Mouse (Mus musculus): ENCODE results near the gene Gm20604.

Gene Gm20604

GRCm38 (mm10) chr12:102758403-102758756 is at the start of gene Gm20604:
Gene Gm20604, minus strand, starts transcription at chr12:102758672.
- DNase-seq = no peak

- DNase-seq = no peak
Observed at GRCm38 (mm10) chr12:102799528-102799927, 41.1 kb upstream of the Gm20604 start.

- DNase-seq = no peak
Observed at GRCm38 (mm10) chr12:102787927-102788326, 29.5 kb upstream of the Gm20604 start.

- DNase-seq = no peak
Observed at GRCm38 (mm10) chr12:102785593-102785985, 27.1 kb upstream of the Gm20604 start.

- no peak for DNase-seq
Observed at GRCm38 (mm10) chr12:102784899-102785592, 26.6 kb upstream of the Gm20604 start.

GRCm38 (mm10) chr12:102782841-102783240 is 24.4 kb upstream of the Gm20604 start:
- no peak for DNase-seq

GRCm38 (mm10) chr12:102779452-102779851 is 21.0 kb upstream of the Gm20604 start:
- no peak for DNase-seq

GRCm38 (mm10) chr12:102778151-102778550 is 19.7 kb upstream of the Gm20604 start:
- peak; percentile 22 for DNase-seq

GRCm38 (mm10) chr12:102776035-102776434 is 17.6 kb upstream of the Gm20604 start:
- DNase-seq = no peak

- no peak for DNase-seq
Observed at GRCm38 (mm10) chr12:102772676-102773075, 14.2 kb upstream of the Gm20604 start.

GRCm38 (mm10) chr12:102771601-102772000 is 13.1 kb upstream of the Gm20604 start:
- DNase-seq = no peak

- DNase-seq = no peak
Observed at GRCm38 (mm10) chr12:102769000-102769399, 10.5 kb upstream of the Gm20604 start.

- no peak for DNase-seq
Observed at GRCm38 (mm10) chr12:102763696-102764095, 5.2 kb upstream of the Gm20604 start.

GRCm38 (mm10) chr12:102761668-102762067 is 3.2 kb upstream of the Gm20604 start:
- no peak for DNase-seq

GRCm38 (mm10) chr12:102758936-102759335 is 464 bp upstream of the Gm20604 start:
- DNase-seq = no peak

- peak; percentile 97 for DNase-seq
Observed at GRCm38 (mm10) chr12:102757689-102758402, 626 bp downstream of the Gm20604 start, which contains the start of the genes Gm28051, Gon7 and Ubr7. Gene Gm28051, minus strand, starts transcription at chr12:102757765. Gene Gon7, minus strand, starts transcription at chr12:102757803. Gene Ubr7, plus strand, starts transcription at chr12:102757967.

- no peak for DNase-seq
Observed at GRCm38 (mm10) chr12:102757055-102757688, 1.3 kb downstream of the Gm20604 start.

GRCm38 (mm10) chr12:102756304-102756703 is 2.2 kb downstream of the Gm20604 start:
- peak; percentile 51 for DNase-seq

GRCm38 (mm10) chr12:102748256-102748655 is 10.2 kb downstream of the Gm20604 start:
- DNase-seq = no peak

- DNase-seq = no peak
Observed at GRCm38 (mm10) chr12:102744839-102745238, 13.6 kb downstream of the Gm20604 start.

GRCm38 (mm10) chr12:102743589-102744574 is 14.6 kb downstream of the Gm20604 start, which contains the start of the genes Moap1 and Tmem251:
Gene Moap1, minus strand, starts transcription at chr12:102743661.
Gene Tmem251, plus strand, starts transcription at chr12:102743762.
- peak; percentile 89 for DNase-seq

- no peak for DNase-seq
Observed at GRCm38 (mm10) chr12:102743036-102743588, 15.4 kb downstream of the Gm20604 start.
